Mouse (Mus musculus): ENCODE measurements around the gene Teddm2. TPM values are rescaled to one million over a fixed set of nuclear protein-coding genes. Genes with fewer than 3 reads are reported as not detected.

Gene Teddm2
- polyA plus RNA-seq, 1 experiment from 2014 or later = 0.53 TPM

DNA sequence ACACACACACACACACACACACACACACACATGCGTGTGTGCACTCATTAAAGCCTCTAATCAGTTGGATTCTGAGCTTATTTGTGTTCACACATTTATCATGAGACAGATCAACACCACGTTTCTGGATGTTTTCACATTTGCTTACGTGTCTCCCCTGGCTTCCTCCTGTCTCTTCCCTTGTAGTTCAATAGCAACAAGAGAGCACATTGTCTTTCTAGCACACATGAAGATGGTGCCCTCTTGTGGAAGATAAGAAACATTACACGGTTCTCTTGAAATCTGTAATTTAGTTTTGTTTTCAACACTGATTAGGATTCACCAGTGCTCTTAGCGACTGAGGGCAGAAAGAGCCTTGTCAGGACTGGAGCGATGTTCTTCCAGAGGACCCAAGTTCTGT is 53.2 kb downstream of the Teddm2 start:
- Histone ChIP-seq H3K27ac (ENCODE audit: low read depth) (no peak overlapping the region), H3K9me3 (ENCODE audit: low read length) (no peaks in the 10 kb centered on the region), H3K36me3 (replicated peaks; ENCODE audit: insufficient read depth, low read length) (no peaks in the 10 kb centered on the region), H3K4me2 (ENCODE audit: low read depth, low read length) (no peak overlapping the region), H3K4me3 (ENCODE audit: low read depth, low read length) (no peak overlapping the region), H3K9ac (replicated peaks) (no peak overlapping the region), H3K27me3 (ENCODE audit: insufficient read depth, low read length) (no peaks in the 10 kb centered on the region), H3K4me1 (ENCODE audit: insufficient read depth) (no peaks in the 10 kb centered on the region)
- WGBS (ENCODE audit: insufficient replicate concordance) = 17% methylated on average over 6 of the region's 6 CpGs
- DNase-seq (no peak), ATAC-seq (no peak)
- TF ChIP-seq EP300 (IDR thresholded peaks at IDR 0.05; ENCODE audit: low read depth) (no peak), CTCF (IDR thresholded peaks at IDR 0.05; ENCODE audit: low read depth) (peak; percentile 80)

DNA sequence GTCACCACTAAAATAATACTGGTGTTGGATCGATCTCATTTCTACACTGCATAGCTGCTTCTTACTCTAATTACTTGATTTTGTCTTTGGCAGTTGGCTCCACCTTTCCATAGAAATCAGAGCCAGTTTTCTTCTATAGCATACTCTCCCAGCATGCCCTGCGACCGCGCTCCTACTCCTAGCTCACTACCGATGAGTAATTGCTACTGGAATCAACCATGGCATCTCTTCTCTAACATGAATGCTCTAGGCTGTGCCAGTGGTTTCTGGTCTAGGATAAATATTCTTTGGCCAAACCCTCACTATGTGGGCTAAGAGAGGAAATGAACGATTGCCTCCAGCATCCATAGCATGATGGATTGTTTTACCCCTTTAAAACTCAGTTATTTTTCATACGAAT is 53.6 kb downstream of the Teddm2 start:
- H3K4me3 ChIP-seq (ENCODE audit: low read depth, low read length) = no peak overlapping the region
- H3K27me3 ChIP-seq (ENCODE audit: insufficient read depth, low read length) = no peaks in the 10 kb centered on the region
- no peak overlapping the region for H3K4me2 ChIP-seq (ENCODE audit: low read depth, low read length)
- 81% methylated on average over 7 of the region's 7 CpGs for WGBS (ENCODE audit: insufficient replicate concordance)
- H3K27ac ChIP-seq (ENCODE audit: low read depth) = no peak overlapping the region
- DNase-seq (no peak), ATAC-seq (no peak)
- H3K9ac ChIP-seq (replicated peaks) = no peak overlapping the region
- H3K4me1 ChIP-seq (ENCODE audit: insufficient read depth) = no peaks in the 10 kb centered on the region
- TF ChIP-seq CTCF (IDR thresholded peaks at IDR 0.05; ENCODE audit: low read depth) = no peak
- no peak for TF ChIP-seq EP300 (IDR thresholded peaks at IDR 0.05; ENCODE audit: low read depth)
- H3K36me3 ChIP-seq (replicated peaks; ENCODE audit: insufficient read depth, low read length) = no peaks in the 10 kb centered on the region
- H3K9me3 ChIP-seq (ENCODE audit: low read length) = no peaks in the 10 kb centered on the region

DNA sequence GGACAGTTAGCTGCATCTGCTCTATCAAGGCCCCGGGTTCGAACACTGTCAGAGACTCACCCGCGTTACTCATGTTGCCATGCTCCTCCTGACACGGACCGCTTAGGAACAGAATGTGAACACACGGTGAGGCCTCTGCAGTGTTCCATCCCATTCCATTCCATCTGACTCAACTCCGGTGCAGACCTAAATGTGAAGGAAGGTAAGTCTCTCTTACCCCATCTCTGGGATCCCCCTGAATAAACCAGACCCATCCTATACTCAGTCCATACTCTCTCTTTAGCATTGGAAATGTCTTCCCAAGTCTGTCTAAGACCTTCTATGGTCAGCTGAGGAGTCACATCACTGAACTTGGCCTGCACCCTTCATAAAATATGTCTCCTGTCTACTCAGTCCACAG is 56.0 kb downstream of the Teddm2 start, which contains the start of gene Rgsl1:
Rgsl1 (minus strand) TSS at position 101 of the 400 bp plus-strand sequence.
- Histone ChIP-seq H3K27ac (ENCODE audit: low read depth) (no peak within 1 kb of the TSS), H3K27me3 (ENCODE audit: insufficient read depth, low read length) (no peaks in the 10 kb centered on the region), H3K36me3 (replicated peaks; ENCODE audit: insufficient read depth, low read length) (no peaks in the 10 kb centered on the region), H3K9me3 (ENCODE audit: low read length) (no peaks in the 10 kb centered on the region), H3K9ac (replicated peaks) (no peak within 1 kb of the TSS), H3K4me3 (ENCODE audit: low read depth, low read length) (no peak within 1 kb of the TSS), H3K4me1 (ENCODE audit: insufficient read depth) (no peaks in the 10 kb centered on the region), H3K4me2 (ENCODE audit: low read depth, low read length) (no peak within 1 kb of the TSS)
- WGBS (ENCODE audit: insufficient replicate concordance) = 90% methylated on average over 8 of the region's 8 CpGs
- TF ChIP-seq EP300 (IDR thresholded peaks at IDR 0.05; ENCODE audit: low read depth) = no peak
- TF ChIP-seq CTCF (IDR thresholded peaks at IDR 0.05; ENCODE audit: low read depth) = no peak
- ATAC-seq = no peak
- DNase-seq = no peak

DNA sequence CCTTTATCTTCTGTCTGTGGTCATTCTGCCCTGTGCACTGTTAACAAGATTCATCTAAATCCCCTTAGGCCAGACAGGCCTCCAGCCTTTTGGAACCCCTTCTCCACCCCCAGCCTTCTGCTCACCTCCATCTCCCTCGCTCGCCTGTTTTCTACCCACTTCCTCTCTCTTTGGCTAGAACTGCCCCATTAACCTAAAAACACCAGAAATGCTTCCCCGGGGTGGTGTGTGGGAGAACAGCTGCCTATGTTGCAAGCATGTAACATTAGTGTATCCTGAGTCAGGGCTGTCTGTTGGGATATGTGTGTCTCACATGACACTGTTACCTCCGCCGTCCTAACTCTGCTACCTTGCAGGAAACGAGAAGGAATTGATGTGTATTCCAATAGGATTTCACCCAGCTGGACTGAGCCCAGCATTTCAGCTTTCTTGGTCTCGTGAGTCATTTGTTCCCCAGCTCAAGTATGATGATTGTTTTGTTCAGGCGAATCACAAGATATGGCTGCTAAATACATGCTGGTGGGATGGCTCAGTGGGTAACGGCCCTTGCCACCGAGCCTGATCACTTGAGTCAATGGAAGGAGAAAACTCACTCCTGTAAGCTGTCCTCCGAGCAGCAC is 57.8 kb downstream of the Teddm2 start:
- no peak overlapping the region for H3K9ac ChIP-seq (replicated peaks)
- no peaks in the 10 kb centered on the region for H3K36me3 ChIP-seq (replicated peaks; ENCODE audit: insufficient read depth, low read length)
- H3K4me1 ChIP-seq (ENCODE audit: insufficient read depth) = no peaks in the 10 kb centered on the region
- no peak overlapping the region for H3K27ac ChIP-seq (ENCODE audit: low read depth)
- TF ChIP-seq EP300 (IDR thresholded peaks at IDR 0.05; ENCODE audit: low read depth) = no peak
- no peak for TF ChIP-seq CTCF (IDR thresholded peaks at IDR 0.05; ENCODE audit: low read depth)
- H3K4me2 ChIP-seq (ENCODE audit: low read depth, low read length) = no peak overlapping the region
- 64% methylated on average over 11 of the region's 11 CpGs for WGBS (ENCODE audit: insufficient replicate concordance)
- ATAC-seq (no peak), DNase-seq (no peak)
- no peaks in the 10 kb centered on the region for H3K27me3 ChIP-seq (ENCODE audit: insufficient read depth, low read length)
- H3K9me3 ChIP-seq (ENCODE audit: low read length) = no peaks in the 10 kb centered on the region
- no peak overlapping the region for H3K4me3 ChIP-seq (ENCODE audit: low read depth, low read length)

DNA sequence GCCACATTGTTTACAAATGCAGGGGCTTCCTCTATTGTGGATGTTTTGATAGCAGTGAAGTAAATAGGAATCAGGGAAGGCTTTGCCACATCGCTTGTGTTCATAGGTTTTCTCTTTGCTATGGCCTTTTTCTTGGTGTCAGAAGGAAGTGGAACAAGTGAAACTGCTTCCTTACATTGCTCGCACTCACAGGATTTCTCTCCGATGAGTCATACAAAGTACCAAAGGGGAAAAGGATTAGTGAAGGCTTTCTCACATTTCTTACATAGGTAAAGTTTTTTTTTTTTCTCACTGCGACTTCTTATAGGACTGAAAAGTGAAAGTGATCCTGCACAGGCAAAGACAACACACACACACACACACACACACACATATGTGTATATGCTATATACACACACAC is 64.0 kb downstream of the Teddm2 start:
- Histone ChIP-seq H3K27ac (ENCODE audit: low read depth) (no peak overlapping the region), H3K36me3 (replicated peaks; ENCODE audit: insufficient read depth, low read length) (no peaks in the 10 kb centered on the region), H3K4me1 (ENCODE audit: insufficient read depth) (no peaks in the 10 kb centered on the region), H3K4me2 (ENCODE audit: low read depth, low read length) (no peak overlapping the region), H3K27me3 (ENCODE audit: insufficient read depth, low read length) (no peaks in the 10 kb centered on the region), H3K9me3 (ENCODE audit: low read length) (no peaks in the 10 kb centered on the region), H3K9ac (replicated peaks) (no peak overlapping the region), H3K4me3 (ENCODE audit: low read depth, low read length) (no peak overlapping the region)
- TF ChIP-seq EP300 (IDR thresholded peaks at IDR 0.05; ENCODE audit: low read depth) (no peak), CTCF (IDR thresholded peaks at IDR 0.05; ENCODE audit: low read depth) (no peak)
- no peak for DNase-seq
- 44% methylated on average over 4 of the region's 4 CpGs for WGBS (ENCODE audit: insufficient replicate concordance)
- no peak for ATAC-seq

DNA sequence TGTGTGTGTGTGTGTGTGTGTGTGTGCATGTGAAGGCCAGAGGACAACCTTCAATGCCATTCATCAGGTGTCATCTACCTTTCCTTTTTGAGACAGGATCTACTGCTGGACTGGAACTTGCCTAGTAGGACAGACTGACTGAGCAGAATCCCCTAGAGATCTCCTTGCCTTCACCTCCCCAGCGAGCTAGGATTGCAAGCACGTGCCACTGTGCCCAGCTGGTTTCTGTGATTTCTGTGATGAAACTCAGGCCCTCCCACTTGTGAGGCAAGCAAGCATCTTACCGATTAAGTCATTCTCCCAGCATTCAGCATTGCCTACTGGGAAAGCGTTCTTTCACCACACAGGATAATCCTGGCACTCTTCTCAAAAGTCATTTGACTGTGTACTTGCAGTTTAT is 69.3 kb downstream of the Teddm2 start:
- no peak for TF ChIP-seq CTCF (IDR thresholded peaks at IDR 0.05; ENCODE audit: low read depth)
- no peak for TF ChIP-seq EP300 (IDR thresholded peaks at IDR 0.05; ENCODE audit: low read depth)
- no peaks in the 10 kb centered on the region for H3K9me3 ChIP-seq (ENCODE audit: low read length)
- WGBS (ENCODE audit: insufficient replicate concordance) = 78% methylated on average over 4 of the region's 4 CpGs
- H3K4me3 ChIP-seq (ENCODE audit: low read depth, low read length) = no peak overlapping the region
- H3K36me3 ChIP-seq (replicated peaks; ENCODE audit: insufficient read depth, low read length) = no peaks in the 10 kb centered on the region
- H3K9ac ChIP-seq (replicated peaks) = no peak overlapping the region
- DNase-seq (no peak), ATAC-seq (no peak)
- H3K4me2 ChIP-seq (ENCODE audit: low read depth, low read length) = no peak overlapping the region
- no peaks in the 10 kb centered on the region for H3K4me1 ChIP-seq (ENCODE audit: insufficient read depth)
- H3K27me3 ChIP-seq (ENCODE audit: insufficient read depth, low read length) = no peaks in the 10 kb centered on the region
- H3K27ac ChIP-seq (ENCODE audit: low read depth) = no peak overlapping the region

All from liver, postnatal 0 days (tissue).